Mouse (Mus musculus): ENCODE data around the gene Trafd1.

Gene Trafd1

DNA sequence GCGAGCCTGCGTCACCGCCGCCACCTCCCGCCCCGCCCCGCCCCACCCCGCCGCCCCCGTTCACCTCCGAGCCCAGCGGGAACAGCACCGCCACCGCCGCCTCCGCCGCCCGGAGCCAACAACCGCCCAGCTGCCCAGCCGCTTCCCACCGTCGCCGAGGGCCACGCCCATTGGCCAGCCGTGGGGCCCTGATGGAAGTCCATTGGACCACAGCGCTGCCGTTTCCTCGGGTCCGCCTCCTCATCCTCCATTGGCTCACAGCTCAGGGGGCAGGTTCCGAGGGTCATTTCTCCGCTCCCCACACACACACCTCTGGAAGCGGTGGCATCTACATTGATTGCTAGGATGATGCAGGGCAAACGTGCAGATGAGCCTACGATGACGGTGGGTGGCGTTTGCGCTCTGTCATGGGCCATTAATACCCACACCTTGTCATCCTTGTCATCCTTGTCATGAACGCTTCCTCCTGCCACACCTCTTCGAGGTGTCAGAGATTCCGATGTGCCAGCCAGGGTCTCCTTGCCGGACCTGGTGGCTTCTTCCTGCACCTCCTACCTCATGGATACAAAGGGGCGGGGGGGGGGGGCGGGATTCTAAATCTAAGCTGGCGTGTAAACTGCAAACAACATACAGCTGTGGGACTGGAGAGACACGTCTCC is at the start of gene Trafd1:
Trafd1 (minus strand) TSS at position 172 of the 659 bp plus-strand sequence.
- DNase-seq (ENCODE audit: extremely low read depth, insufficient read length, low spot score) = peak; percentile 87

DNA sequence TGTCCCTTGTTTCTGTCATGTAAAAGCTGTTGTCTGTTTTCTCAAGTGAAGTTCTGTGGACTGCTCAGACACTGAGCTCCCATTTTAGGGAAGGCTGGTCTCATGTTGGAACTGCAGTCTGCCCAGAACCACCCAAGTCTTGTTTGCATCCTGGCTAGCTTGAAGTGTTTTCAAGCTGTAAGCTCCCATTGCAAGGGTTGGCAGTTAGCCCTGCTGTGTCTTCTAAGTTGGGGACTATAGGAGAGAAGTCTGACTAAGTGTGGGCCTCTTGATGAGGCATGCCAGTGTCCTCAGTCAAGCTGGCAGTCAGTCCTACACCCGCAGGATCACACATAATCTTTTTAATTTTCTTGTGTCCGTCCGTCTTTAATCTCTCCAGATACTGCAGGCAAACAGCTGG is 43.5 kb upstream of the Trafd1 start:
- DNase-seq (ENCODE audit: extremely low read depth, insufficient read length, low spot score) = no peak

DNA sequence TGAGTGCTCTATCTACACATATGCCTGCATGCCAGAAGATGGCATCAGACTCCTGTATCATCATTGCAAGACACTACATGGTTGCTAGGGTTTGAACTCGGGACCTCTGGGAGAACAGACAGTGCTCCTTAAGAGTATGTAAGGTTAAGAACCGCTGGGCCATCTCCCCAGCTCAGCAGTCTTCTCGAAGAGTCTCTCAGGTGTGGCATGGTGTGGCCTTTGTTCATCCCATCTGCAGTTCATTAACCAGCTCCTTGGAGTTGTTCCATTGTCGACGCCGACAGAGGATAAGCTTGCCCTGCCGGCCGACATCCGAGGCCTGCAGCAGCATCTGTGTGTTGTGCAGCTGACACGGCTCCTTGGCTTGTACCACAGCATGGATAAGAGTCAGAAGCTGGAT is 37.9 kb upstream of the Trafd1 start:
- no peak for DNase-seq (ENCODE audit: extremely low read depth, insufficient read length, low spot score)

DNA sequence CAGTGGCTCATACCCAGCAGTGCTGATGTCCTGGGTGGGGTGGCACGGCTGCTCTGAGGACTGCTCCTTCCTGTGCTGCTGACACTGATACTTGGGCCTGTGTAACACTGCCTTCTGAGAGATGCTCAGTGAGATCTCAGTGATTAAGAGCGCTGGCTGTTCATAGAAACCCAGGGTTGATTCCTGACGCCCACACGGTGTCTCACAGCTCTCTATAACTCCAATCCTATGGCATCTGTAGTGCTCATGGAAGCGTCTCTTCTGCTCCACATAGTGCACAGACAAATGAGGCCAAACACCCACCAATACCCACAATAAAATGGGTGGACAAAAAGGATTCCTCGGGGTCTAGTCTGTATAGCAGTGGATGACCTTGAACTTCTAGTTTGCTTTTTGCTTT is 37.4 kb upstream of the Trafd1 start:
- DNase-seq (ENCODE audit: extremely low read depth, insufficient read length, low spot score) = no peak

DNA sequence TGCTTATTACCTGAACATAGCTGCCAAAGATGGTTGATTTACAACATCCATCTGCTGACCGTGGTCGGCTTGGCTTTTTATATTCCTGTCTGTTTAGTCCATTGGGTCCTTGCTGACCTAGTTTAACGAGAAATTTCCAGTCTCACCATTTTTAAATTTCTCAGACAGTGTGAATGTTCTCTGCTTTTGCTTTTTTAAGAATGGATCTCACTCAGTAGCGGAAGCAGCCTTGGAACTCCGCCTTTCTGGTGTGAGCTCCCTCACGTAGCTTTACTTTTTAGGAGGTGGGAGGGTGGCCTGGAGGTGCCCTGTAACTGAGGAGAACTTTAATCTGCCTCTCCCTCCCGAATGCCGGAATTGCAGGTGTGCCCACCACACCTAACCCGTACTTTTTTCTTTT is 35.3 kb upstream of the Trafd1 start:
- no peak for DNase-seq (ENCODE audit: extremely low read depth, insufficient read length, low spot score)

DNA sequence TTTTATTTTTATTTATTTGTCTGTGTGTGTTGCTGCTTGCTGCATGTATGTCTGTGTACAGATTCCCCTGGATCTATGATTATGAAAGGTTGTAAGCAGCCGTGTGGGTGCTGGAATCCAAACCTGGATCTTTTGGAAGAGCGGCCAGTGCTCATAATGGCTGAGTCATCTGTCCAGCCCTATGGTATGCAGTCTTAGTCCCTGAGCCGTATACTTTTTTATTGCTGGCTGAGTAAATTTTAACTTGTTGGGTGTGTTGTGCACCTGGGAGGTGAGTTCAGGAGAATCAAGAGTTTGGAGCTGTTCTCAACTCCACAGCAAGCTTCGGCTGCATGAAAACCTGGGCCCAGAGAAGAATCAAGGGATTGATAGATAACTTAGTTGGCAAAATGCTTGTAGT is 25.5 kb upstream of the Trafd1 start:
- no peak for DNase-seq (ENCODE audit: extremely low read depth, insufficient read length, low spot score)

DNA sequence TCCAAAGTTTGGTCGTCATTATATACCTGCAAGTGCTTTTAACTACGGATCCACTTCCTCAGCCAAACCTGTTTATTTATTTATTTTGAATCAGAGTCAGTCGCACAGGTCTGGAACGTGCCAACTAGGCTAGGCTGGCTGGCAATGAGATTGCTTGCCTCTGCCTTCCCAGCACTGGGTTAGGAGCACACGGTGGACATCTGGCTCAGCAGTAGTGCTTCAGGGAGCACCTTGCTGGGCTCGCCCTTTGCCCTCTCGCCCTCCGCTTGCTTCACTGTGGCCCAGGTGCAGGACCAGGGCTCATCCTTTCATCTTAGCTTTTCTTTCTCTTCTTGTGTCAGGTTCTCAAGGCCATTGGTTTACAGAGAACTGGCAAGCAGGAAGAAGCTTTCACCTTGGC is 22.4 kb upstream of the Trafd1 start:
- DNase-seq (ENCODE audit: extremely low read depth, insufficient read length, low spot score) = no peak

DNA sequence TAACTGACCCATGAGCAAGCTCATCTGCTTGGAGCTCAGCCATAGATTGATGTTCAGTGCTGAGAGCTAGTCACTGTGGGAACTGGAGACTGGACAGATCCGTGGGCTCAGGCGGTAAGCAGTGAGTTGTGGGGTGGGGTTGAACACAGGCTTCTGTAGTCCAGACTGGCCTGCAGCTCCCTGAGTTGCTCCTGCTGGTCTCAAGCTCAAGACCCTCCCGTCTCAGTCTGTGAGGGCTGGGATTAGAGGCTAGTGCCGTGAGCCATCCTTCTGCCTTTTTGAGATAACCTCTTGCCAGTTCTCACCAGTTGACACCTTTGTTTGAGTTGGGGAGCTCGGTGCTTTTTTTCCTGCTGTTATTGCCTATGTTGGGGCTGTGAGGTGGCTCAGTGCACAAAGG is 15.4 kb upstream of the Trafd1 start:
- no peak for DNase-seq (ENCODE audit: extremely low read depth, insufficient read length, low spot score)

DNA sequence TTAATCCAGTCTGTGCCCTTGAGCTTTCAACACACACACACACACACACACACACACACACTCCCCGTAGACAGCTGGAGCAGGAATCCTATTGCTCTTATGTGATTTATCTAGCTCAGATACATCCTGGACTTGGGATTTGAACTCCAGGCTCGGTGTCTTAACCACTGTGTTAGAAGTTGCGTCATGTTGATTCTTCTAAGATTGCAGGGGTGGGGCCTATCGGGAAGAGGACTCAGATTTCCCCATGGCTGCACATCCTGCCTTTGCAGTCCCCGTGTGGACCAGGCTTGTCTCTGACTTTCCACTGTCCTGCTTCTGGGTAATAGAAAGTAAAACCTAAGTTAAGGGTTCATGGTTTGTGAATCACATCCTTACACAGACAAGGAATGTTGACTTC is 14.6 kb upstream of the Trafd1 start:
- no peak for DNase-seq (ENCODE audit: extremely low read depth, insufficient read length, low spot score)

DNA sequence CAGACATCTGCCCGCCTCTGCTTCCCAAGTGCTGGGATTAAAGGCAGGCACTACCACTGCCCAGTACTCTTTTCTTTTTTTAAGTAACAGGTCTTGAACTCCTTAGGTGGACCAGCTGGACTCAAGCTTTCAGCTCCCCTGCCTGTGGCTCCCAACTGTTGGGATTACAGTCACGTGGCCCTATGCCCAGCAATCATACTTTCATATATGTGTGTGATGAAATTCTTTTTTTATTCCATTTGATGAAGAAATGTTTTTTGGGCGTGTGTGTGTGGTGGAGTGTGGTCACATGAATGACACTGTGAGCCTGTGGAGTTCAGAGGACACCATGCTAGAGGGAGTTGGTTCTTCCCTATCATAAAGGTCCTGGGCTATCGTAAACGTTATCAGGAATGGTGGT is 14.1 kb upstream of the Trafd1 start:
- DNase-seq (ENCODE audit: extremely low read depth, insufficient read length, low spot score) = no peak

DNA sequence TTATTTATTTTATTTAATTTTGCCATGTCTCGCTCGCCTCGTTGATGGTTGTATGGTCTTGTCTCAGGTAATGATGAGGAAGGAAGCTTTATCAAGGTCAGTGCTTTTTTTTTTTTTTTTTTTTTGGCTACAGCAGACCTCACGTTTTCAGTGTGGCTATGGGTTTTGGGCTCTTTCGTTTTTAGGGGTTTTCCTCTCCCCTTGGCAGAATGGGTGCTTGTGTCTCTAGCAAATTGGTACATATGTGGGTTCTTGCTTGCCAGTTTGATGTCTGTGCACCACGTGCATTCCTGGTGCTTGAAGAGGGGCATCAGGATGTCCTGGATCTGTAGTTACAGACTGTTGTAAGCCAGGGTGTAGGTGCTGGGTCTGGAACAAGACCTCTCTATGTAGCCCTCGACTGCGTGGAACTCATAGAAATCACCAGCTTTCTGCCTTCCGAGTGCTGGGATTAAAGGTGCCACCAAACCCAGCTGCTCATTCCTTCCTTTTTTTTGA is 13.6 kb upstream of the Trafd1 start:
- DNase-seq (ENCODE audit: extremely low read depth, insufficient read length, low spot score) = no peak

DNA sequence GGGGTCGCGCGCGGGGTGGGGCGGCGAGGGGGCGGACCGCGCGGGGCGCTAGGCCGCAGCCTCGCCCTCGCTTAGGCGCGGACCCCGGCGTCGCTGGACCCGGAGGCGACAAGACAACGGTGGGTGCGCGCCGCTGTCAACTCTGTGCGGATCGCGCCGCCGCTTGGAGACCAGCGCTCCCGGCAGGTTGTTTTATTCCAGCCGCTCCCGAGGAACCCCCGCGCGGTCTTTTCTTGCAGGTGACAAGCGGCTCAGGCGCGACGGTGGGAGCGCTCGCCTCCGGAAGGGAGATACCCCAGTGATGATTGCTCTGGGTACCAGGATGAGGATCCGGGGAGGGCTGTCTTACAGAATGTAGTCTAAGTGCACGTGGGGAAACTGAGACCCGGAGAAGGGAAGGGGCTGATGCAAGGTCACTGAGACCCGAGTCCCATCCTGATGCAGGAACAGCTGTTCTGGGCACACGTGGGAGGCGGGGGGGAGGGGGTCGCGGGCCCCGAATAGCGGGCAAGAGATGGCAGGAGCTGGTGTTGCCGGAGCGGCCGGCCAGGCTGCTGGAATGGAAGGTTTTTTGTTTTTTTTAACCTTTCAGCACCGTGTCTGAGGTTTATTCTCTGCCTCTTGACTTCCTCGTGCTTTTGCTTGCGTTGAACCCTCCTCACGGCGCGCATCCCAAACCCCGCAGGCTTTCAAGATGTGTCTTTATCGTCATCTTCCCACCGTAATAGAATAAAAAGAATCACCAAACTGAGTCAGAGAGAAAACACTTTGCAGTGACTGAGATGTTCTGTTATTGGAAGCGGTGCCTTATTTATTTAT is 12.9 kb upstream of the Trafd1 start:
- no peak for DNase-seq (ENCODE audit: extremely low read depth, insufficient read length, low spot score)

DNA sequence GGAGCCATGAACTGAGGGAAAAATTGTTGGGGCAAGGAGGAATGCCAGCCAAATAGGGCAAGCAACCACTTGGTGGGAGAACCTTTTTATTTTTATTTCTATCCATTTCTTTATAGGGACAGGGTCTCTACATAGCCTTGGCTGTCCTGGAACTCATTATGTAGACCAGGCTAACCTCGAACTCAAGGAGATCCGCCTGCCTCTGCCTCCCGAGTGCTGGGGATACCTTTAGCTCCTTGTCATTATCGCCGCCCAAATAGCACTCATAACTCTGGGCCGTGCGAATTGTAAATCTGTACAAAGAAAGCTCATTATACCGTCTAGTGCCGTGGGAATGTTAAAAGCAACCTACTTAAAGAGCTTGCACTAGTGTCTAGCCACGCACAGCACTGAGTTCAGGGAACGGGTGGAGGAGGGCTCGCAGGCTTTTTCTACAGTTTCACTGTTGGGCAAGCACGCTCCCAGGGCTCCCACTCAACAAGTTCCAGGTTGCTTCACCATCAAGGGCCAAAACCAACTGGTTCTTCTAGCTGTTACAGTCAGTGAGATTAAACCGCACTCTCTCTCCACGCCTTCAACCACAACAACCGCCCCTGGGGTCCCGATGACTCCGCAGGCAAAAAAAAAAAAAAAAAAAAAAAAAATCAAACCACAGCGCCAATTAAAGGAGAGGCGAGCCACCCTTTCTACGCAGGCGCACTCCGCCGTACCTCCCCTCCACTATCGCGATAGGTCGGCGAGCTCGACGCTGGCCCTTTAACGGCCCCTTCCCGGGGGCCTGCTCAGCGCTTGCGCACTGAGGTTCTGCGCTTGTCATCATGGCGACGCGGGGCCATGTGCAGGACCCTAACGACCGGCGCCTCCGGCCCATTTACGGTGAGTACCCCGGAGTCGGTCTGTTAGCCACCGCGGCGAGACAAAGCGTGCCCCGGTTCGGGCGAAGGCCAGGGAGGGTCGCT is 12.0 kb upstream of the Trafd1 start, which contains the start of gene Naa25:
Naa25 (plus strand) TSS at position 750 of the 959 bp plus-strand sequence.
- DNase-seq (ENCODE audit: extremely low read depth, insufficient read length, low spot score) = peak; percentile 91

DNA sequence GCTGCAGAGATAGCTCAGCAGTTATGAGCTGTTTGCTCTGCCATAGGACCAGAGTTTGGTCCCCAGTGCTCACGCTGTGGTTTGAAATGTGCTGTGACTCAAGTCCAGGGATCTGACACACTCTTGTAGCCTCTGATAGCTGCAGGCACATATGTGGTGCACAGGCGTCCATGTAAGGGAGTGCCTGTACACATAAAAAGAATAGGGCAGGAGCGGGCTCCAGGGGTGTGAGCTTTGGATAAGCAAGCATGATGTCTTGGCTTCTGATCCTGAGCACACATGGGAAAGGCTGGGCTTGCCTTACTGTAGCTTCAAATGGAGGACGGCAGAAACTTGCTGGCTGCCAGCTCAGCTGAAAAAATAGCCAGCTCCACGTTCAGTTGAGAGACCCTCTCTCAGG is 10.2 kb upstream of the Trafd1 start:
- no peak for DNase-seq (ENCODE audit: extremely low read depth, insufficient read length, low spot score)

DNA sequence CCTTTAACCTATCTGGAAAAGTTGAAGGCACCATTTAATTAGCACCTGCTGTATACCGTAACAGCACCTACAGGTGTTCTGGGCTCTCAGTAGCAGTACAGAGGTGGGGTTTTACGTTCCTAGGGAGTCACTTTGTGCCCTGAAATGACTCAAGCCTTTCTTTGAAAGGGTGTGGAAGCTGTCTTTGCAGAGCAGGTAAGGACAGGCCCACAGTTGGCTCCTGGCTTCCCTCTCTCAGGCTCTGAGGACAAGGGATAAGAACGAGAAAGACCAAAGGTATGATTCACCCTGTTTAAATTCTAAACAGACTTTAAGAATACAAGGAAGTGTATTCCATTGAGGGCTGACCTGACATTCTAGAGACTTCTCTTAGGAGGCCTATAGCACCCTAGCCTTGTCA is 8.0 kb upstream of the Trafd1 start:
- DNase-seq (ENCODE audit: extremely low read depth, insufficient read length, low spot score) = no peak

DNA sequence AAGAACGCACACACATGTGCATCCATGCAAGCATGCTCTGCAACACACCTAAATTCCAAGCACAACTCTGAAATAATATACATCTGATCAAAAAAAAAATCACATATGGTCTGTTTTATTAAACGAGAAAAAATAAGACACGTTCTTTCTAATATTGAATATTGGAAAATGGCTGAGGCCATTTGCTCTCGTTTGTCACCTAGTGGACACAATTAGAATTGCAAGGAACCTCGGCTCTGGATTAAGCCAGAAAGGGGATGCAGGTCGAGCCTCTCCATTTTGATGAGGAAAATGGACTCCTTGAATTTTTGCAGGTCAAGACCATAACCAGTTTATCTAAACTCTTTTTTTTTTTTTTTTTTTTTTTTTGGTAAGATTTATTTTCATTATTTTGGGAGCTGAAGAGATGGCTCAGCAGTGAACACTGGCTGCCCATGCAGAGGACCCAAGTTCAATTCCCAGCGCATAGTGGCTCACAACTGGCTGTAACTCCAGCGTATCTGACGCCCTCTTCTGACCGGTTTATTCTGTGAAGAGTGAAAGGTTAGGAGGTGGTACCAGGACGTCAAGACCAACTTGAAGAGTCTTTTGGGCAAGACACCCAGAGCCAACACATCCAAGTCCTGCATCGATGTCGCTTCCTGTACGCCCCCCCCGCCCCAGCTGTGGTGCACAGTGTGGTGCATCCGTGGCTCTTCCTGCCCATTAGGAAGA is 7.4 kb upstream of the Trafd1 start:
- DNase-seq (ENCODE audit: extremely low read depth, insufficient read length, low spot score) = no peak

DNA sequence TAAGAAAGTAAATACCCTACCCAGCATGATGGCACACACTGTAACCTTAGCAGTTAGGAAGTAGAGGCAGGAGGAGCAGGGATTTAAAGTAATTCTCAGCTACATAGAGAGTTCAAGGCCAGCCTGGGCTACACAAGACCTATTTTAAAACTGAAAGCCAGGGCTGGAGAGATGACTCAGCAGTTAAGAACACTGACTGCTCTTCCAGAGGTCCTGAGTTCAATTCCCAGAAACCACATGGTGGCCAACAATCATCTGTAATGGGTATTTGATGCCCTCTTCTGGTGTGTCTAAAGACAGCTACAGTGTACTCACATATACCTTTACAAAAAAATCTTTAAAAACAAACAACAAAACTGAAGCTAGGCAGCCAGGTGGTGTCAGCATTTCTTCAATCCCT is 4.3 kb upstream of the Trafd1 start:
- no peak for DNase-seq (ENCODE audit: extremely low read depth, insufficient read length, low spot score)

DNA sequence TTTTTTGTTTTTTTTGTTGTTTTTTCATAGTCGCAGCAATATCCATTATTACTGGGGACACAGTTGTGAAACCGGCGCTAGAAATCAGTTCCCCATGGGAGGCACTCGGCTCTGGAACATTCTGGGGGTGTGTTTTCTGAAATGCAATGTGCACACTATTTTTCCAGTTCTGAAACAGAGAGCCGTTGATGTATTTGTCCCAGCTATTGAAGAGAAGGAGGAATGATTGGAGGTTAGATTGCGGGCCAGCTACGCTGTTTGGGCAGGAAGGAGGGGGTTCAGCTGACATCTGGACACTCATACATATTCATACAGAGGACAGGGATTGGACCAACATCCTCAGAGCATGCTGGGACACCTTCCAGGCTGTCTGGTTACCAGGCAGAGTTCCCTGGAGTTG is 3.7 kb upstream of the Trafd1 start:
- DNase-seq (ENCODE audit: extremely low read depth, insufficient read length, low spot score) = no peak

DNA sequence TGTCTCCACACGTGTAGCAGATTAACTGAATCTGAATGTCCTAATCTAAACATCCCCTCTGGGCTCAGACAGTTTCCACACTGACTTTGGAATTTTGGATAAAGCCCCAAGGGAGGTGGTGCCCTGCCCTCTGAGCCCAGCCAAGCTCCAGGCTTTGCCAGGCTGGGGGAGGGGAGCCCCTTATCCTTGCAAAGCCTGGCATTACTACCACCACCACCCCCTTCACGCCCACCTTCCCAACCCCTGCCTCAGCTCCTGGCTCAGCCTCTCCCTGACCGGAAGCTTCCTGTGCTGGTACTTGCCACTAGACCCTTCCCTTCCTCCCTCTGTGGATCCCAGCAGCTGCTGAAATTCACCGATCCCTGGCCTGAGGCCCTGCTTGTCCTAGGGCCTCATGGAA is 1.7 kb upstream of the Trafd1 start:
- peak; percentile 79 for DNase-seq (ENCODE audit: extremely low read depth, insufficient read length, low spot score)

DNA sequence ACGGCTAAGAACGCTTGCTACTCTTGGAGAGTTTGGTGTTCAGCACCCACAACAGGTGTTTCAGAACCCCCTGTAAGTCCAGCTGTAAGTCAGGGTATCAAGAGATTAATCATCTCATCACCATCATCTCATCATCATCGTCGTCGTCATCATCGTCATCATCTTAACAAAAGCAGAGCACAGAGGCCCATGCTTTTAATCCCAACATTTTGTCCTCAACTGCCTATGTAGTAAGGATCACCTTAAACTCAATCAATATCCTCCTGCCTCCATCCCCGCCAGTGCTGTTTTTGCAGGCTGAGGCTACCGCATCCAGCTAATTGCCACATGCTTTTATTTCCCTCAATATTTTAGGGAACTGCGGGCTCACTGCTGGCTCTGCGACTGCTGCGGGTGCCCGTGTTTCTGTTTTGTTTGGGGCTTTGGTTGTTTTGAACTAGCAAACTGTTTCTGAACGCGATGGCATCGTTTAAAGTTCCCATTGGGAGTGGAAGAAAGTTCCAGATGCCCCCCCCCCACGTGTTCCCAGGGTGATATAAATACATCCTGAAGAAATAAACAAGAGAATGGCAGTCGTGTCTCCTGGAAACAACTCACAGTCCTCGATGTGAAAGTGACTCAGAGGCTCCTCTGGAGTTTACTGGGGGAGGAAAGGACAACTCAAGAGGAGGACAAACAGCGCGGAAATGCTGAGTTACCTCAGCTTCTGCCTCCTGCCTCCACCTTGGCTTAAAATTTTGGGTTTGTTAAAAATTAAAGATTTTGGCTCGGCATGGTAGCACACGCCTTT is 883 bp upstream of the Trafd1 start:
- no peak for DNase-seq (ENCODE audit: extremely low read depth, insufficient read length, low spot score)

All from 3134 (cell line).